9 mouse cellular contexts compared by ENCODE assay signal in the genomic region with DNA sequence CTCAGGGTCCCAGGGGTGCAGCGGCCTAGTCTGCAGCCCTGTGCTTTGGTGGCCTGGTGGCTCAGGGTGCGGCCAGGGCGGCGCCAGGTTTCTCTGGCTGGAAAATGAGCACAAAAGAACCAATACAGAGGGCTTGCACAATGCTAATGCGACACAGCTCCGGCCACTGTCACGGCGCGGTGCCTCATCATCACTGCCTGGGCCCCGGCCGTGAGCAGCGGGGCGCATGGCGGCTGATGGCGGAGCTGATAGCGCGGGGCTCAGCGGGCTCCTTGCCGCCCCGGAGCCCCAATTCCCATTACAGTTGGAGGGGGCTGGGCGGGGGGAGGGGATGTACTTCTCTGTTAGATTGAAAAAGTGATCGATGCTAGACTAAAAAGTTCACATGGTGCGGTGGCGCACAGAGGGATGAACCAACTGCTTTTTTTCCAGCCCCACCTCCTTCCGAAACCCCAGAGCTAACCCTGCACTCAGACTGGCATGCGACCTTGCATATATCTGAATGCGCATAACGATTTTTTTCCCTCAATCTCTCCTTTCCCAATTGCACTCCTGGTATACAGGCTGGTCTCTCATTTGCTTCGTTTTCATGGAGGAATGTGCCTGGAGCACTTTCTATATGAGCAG. TPM values are rescaled to one million over a fixed set of nuclear protein-coding genes. Genes with fewer than 3 reads are reported as not detected.
DNase-seq lines count a peak whose midpoint lies in the region; ATAC-seq and TF ChIP-seq lines count a peak whose summit lies in the region.
"Had no signal": no experiment of that assay in that cellular context is flagged by ENCODE, and none has a peak within 500 bp of the region (broad histone marks: within the 10 kb centered on the region; RNA-seq: fewer than 3 reads in every experiment).

No protein-coding gene starts in this region.

- no peak for TF ChIP-seq CTCF in E14TG2a.4 (conservative IDR thresholded peaks at IDR 0.05; ENCODE audit: low read length)

- no peaks in the 10 kb centered on the region for H3K36me3 ChIP-seq in E14TG2a.4 (ENCODE audit: insufficient read depth, low read length)
- H3K36me3 ChIP-seq in hindbrain, embryonic 13.5 days: no peaks in the 10 kb centered on the region
- no peaks in the 10 kb centered on the region for H3K36me3 ChIP-seq in midbrain, embryonic 10.5 days

- peak overlapping the region; percentile 58 for H3K4me2 ChIP-seq in hindbrain, embryonic 13.5 days

- WGBS in hindbrain, embryonic 13.5 days: 7% methylated on average over 29 of the region's 29 CpGs
- 6% methylated on average over 29 of the region's 29 CpGs for WGBS in midbrain, embryonic 10.5 days

- DNase-seq in ES-CJ7 (ENCODE audit: low read depth, low spot score): peak; percentile 52
- DNase-seq in midbrain, embryonic 10.5 days (ENCODE audit: low spot score): peak; percentile 34
- DNase-seq in cerebellum, adult 8-10 months: no peak
- no peak for DNase-seq in frontal cortex, postnatal 14 days (ENCODE audit: low spot score in 2 of 2)
- DNase-seq: thymus, postnatal 14 days had no signal

- ATAC-seq in hindbrain, embryonic 13.5 days (ENCODE audit: low FRiP score): peak; percentile 68; the same call in 1 of the 2 replicates
- no peak for ATAC-seq in frontal cortex, adult (ENCODE audit: low TSS enrichment)

- H3K4me1 ChIP-seq in E14TG2a.4 (replicated peaks; ENCODE audit: low read depth, low read length): peaks cover 24% of the 10 kb centered on the region
- peaks cover 20% of the 10 kb centered on the region for H3K4me1 ChIP-seq in hindbrain, embryonic 13.5 days (replicated peaks)
- H3K4me1 ChIP-seq in midbrain, embryonic 10.5 days: peaks cover 19% of the 10 kb centered on the region

- H3K4me3 ChIP-seq in E14TG2a.4 (replicated peaks; ENCODE audit: low read length): peak overlapping the region; percentile 72
- peak overlapping the region; percentile 34 for H3K4me3 ChIP-seq in hindbrain, embryonic 13.5 days
- peak overlapping the region; percentile 53 for H3K4me3 ChIP-seq in midbrain, embryonic 10.5 days
- H3K4me3 ChIP-seq: erythroblast, embryonic 14.5 days had no signal

- peak overlapping the region; percentile 55; the same call in 1 of the 2 replicates for H3K27ac ChIP-seq in hindbrain, embryonic 13.5 days
- peak overlapping the region; percentile 82 for H3K27ac ChIP-seq in midbrain, embryonic 10.5 days (replicated peaks)

- H3K9ac ChIP-seq in hindbrain, embryonic 13.5 days: peak overlapping the region; percentile 66

- H3K27me3 ChIP-seq in E14TG2a.4 (ENCODE audit: insufficient read depth, low read length): peaks cover 19% of the 10 kb centered on the region
- H3K27me3 ChIP-seq in hindbrain, embryonic 13.5 days: peaks cover 10% of the 10 kb centered on the region; the same call in 1 of the 2 replicates
- peaks cover 24% of the 10 kb centered on the region for H3K27me3 ChIP-seq in midbrain, embryonic 10.5 days (ENCODE audit: low read depth, poor library complexity, severe bottlenecking)

- H3K9me3 ChIP-seq in E14TG2a.4 (ENCODE audit: low read length): no peaks in the 10 kb centered on the region
- H3K9me3 ChIP-seq in hindbrain, embryonic 13.5 days: no peaks in the 10 kb centered on the region
- peaks cover 3% of the 10 kb centered on the region; the same call in 1 of the 2 replicates for H3K9me3 ChIP-seq in midbrain, embryonic 10.5 days (replicated peaks)

RNA-seq across cellular contexts. Expression of a gene that starts 54.7 kb away (rescaled TPM):
- not detected in 2 replicates for polyA plus RNA-seq in hindbrain, embryonic 13.5 days (2015; fragmentation: Nextera tagmentation; extraction: Ambion mirVana)
- not detected in 2 replicates for polyA plus RNA-seq in midbrain, embryonic 10.5 days (2016; fragmentation: Nextera tagmentation; extraction: Ambion mirVana)
- polyA plus RNA-seq: erythroblast, embryonic 14.5 days had no signal

RNA-seq across cellular contexts. Expression of a gene that starts 55.3 kb away (rescaled TPM):
- polyA plus RNA-seq in hindbrain, embryonic 13.5 days (2015; fragmentation: Nextera tagmentation; extraction: Ambion mirVana): 46.3 and 47.0 TPM in 2 replicates
- 39.1 and 41.0 TPM in 2 replicates for polyA plus RNA-seq in midbrain, embryonic 10.5 days (2016; fragmentation: Nextera tagmentation; extraction: Ambion mirVana)

Comparison
In these comparisons a context has a peak if more than half of its experiments do, and no peak if none do; other contexts are left out.
1. DNase-seq: peak in ES-CJ7 (single experiment) and midbrain, embryonic 10.5 days (single experiment); none in cerebellum, adult 8-10 months (single experiment) and frontal cortex, postnatal 14 days (0 of 2).
2. Peak in every context shown above with its lines, with median percentiles within 50 percentile points of each other: H3K4me3 ChIP-seq.